Comparison of ENCODE assay signal across 8 mouse cellular contexts in genomic region chr16:17760657-17761056, GRCm38 (mm10). TPM values are rescaled to one million over a fixed set of nuclear protein-coding genes. Genes with fewer than 3 reads are reported as not detected.
DNase-seq lines count a peak whose midpoint lies in the region; ATAC-seq and TF ChIP-seq lines count a peak whose summit lies in the region.

No protein-coding gene starts in this region.

- intact Hi-C loops in left cerebral cortex, adult 2 months (cut with DNase I) = loop anchor here (5.0 kb wide), 1 partner anchor 47 kb away; no protein-coding TSS in a partner anchor

- H3K4me1 ChIP-seq in forebrain, embryonic 12.5 days = peaks cover 30% of the 10 kb centered on the region
- peaks cover 17% of the 10 kb centered on the region for H3K4me1 ChIP-seq in hindbrain, embryonic 14.5 days (replicated peaks; ENCODE audit: control insufficient read depth, insufficient read depth, low read length)
- peaks cover 18 to 25% of the 10 kb centered on the region in 2 experiments for H3K4me1 ChIP-seq in liver, embryonic 14.5 days (replicated peaks; ENCODE audit: control insufficient read depth in 2 of 2, insufficient read depth in 2 of 2, low read length in 1 of 2)
- H3K4me1 ChIP-seq in neural tube, embryonic 11.5 days (ENCODE audit: control insufficient read depth, insufficient read depth, low read length) = peaks cover 7% of the 10 kb centered on the region

- no peak for TF ChIP-seq POLR2A in brain, embryonic 14.5 days (IDR thresholded peaks at IDR 0.05; ENCODE audit: borderline replicate concordance, extremely low read depth, insufficient read depth, insufficient read length, poor library complexity, severe bottlenecking)

- TF ChIP-seq CTCF in left cerebral cortex, adult 2 months (IDR thresholded peaks at IDR 0.05) = peak; percentile 65
- TF ChIP-seq CTCF in brain, embryonic 14.5 days (IDR thresholded peaks at IDR 0.05; ENCODE audit: borderline replicate concordance, extremely low read depth, insufficient read depth, insufficient read length) = peak; percentile 61; the same call in 1 of the 2 replicates
- peak; percentile 95 for TF ChIP-seq CTCF in liver, embryonic 14.5 days (IDR thresholded peaks at IDR 0.05; ENCODE audit: low read depth)

- no peak for TF ChIP-seq EP300 in liver, embryonic 14.5 days (IDR thresholded peaks at IDR 0.05; ENCODE audit: low read depth)

- peaks cover 22% of the 10 kb centered on the region for H3K27me3 ChIP-seq in forebrain, embryonic 12.5 days
- H3K27me3 ChIP-seq in hindbrain, embryonic 14.5 days (ENCODE audit: control insufficient read depth, insufficient read depth, low read length) = 0 out of 2 replicates have a peak, but pooled peaks cover 6% of the 10 kb centered on the region
- H3K27me3 ChIP-seq in liver, embryonic 14.5 days (ENCODE audit: control insufficient read depth, insufficient read depth, low read length) = no peaks in the 10 kb centered on the region
- no peaks in the 10 kb centered on the region for H3K27me3 ChIP-seq in neural tube, embryonic 11.5 days (ENCODE audit: control insufficient read depth, insufficient read depth, low read length)

- peak; percentile 17 to 18 for DNase-seq in left cerebral cortex, adult 2 months (ENCODE audit: extremely low spot score in 1 of 2, low spot score in 2 of 2)
- no peak for DNase-seq in left cerebral cortex, adult 9 months (ENCODE audit: low spot score in 2 of 2)
- DNase-seq in brain, embryonic 14.5 days (ENCODE audit: low read depth) = peak; percentile 44
- peak; percentile 37 for DNase-seq in hindbrain, embryonic 14.5 days (ENCODE audit: low spot score)
- peak in 2 of 3 experiments; percentile 49 to 55 for DNase-seq in liver, embryonic 14.5 days (ENCODE audit: low read depth in 3 of 3, low spot score in 3 of 3)
- peak; percentile 58 for DNase-seq in neural tube, embryonic 11.5 days (ENCODE audit: low spot score)
- no peak for DNase-seq in frontal cortex, postnatal 25 days (ENCODE audit: low spot score in 2 of 2)

- H3K4me3 ChIP-seq in left cerebral cortex, adult 2 months = peak overlapping the region; percentile 76
- H3K4me3 ChIP-seq in forebrain, embryonic 12.5 days (replicated peaks) = peak overlapping the region; percentile 69
- H3K4me3 ChIP-seq in hindbrain, embryonic 14.5 days (replicated peaks; ENCODE audit: low read length) = peak overlapping the region; percentile 56
- peak overlapping the region in 1 of 2 experiments; percentile 54; a peak in 2 of 4 replicates for H3K4me3 ChIP-seq in liver, embryonic 14.5 days (ENCODE audit: insufficient read depth in 1 of 2, low read depth in 2 of 2, low read length in 2 of 2)
- peak overlapping the region; percentile 66; the same call in 1 of the 2 replicates for H3K4me3 ChIP-seq in neural tube, embryonic 11.5 days (ENCODE audit: low read depth, low read length)

- H3K36me3 ChIP-seq in forebrain, embryonic 12.5 days (replicated peaks) = peaks cover 12% of the 10 kb centered on the region
- H3K36me3 ChIP-seq in hindbrain, embryonic 14.5 days (replicated peaks; ENCODE audit: control insufficient read depth, insufficient read depth) = peaks cover 18% of the 10 kb centered on the region
- no peaks in the 10 kb centered on the region for H3K36me3 ChIP-seq in liver, embryonic 14.5 days (replicated peaks; ENCODE audit: control insufficient read depth, insufficient read depth, low read depth)
- no peaks in the 10 kb centered on the region for H3K36me3 ChIP-seq in neural tube, embryonic 11.5 days (ENCODE audit: control insufficient read depth, insufficient read depth, low read length)

- peak overlapping the region; percentile 97 for H3K4me2 ChIP-seq in forebrain, embryonic 12.5 days
- peak overlapping the region; percentile 75 for H3K4me2 ChIP-seq in hindbrain, embryonic 14.5 days (replicated peaks)
- peak overlapping the region; percentile 67 for H3K4me2 ChIP-seq in liver, embryonic 14.5 days (ENCODE audit: low read depth)
- peak overlapping the region; percentile 96; the same call in 1 of the 2 replicates for H3K4me2 ChIP-seq in neural tube, embryonic 11.5 days (ENCODE audit: low read depth)

- H3K9me3 ChIP-seq in forebrain, embryonic 12.5 days = no peaks in the 10 kb centered on the region
- no peaks in the 10 kb centered on the region for H3K9me3 ChIP-seq in hindbrain, embryonic 14.5 days (ENCODE audit: control insufficient read depth, low read length)
- H3K9me3 ChIP-seq in liver, embryonic 14.5 days (ENCODE audit: control insufficient read depth, low read length) = no peaks in the 10 kb centered on the region
- no peaks in the 10 kb centered on the region for H3K9me3 ChIP-seq in neural tube, embryonic 11.5 days (ENCODE audit: control insufficient read depth, low read length)

- 0 out of 2 replicates have a peak overlapping the region, but pooled peaks have one; percentile 90 for H3K9ac ChIP-seq in forebrain, embryonic 12.5 days
- peak overlapping the region; percentile 85; the same call in 1 of the 2 replicates for H3K9ac ChIP-seq in hindbrain, embryonic 14.5 days
- H3K9ac ChIP-seq in liver, embryonic 14.5 days (replicated peaks) = no peak overlapping the region
- H3K9ac ChIP-seq in neural tube, embryonic 11.5 days (ENCODE audit: low read length) = no peak overlapping the region

- H3K27ac ChIP-seq in left cerebral cortex, adult 2 months = no peak overlapping the region
- no peak overlapping the region for H3K27ac ChIP-seq in forebrain, embryonic 12.5 days
- H3K27ac ChIP-seq in hindbrain, embryonic 14.5 days = no peak overlapping the region
- peak overlapping the region; percentile 53 for H3K27ac ChIP-seq in liver, embryonic 14.5 days
- H3K27ac ChIP-seq in neural tube, embryonic 11.5 days (ENCODE audit: low read depth, low read length) = no peak overlapping the region

- ATAC-seq in forebrain, embryonic 12.5 days (ENCODE audit: low FRiP score) = no peak
- ATAC-seq in hindbrain, embryonic 14.5 days (ENCODE audit: low FRiP score) = no peak
- peak; percentile 67 for ATAC-seq in liver, embryonic 14.5 days (ENCODE audit: insufficient read depth)
- no peak for ATAC-seq in neural tube, embryonic 11.5 days (ENCODE audit: insufficient read depth, low FRiP score, low TSS enrichment)

- 40% methylated on average over 8 of the region's 8 CpGs for WGBS in forebrain, embryonic 12.5 days
- 34% methylated on average over 8 of the region's 8 CpGs for WGBS in hindbrain, embryonic 14.5 days
- WGBS in liver, embryonic 14.5 days (ENCODE audit: insufficient replicate concordance) = 21% methylated on average over 8 of the region's 8 CpGs
- WGBS in neural tube, embryonic 11.5 days = 37% methylated on average over 8 of the region's 8 CpGs

RNA-seq across cellular contexts. Expression of gene Klhl22, which starts 1.2 kb away (rescaled TPM):
- 10 to 100 TPM; 84.9 to 86.0 TPM for total RNA-seq in left cerebral cortex, adult 2 months (2021)
- 109 and 116 TPM in 2 replicates for polyA plus RNA-seq in brain, embryonic 14.5 days (2012; rRNA removed)
- 49.7 and 50.4 TPM in 2 replicates for polyA plus RNA-seq in forebrain, embryonic 12.5 days (2016; fragmentation: Nextera tagmentation; extraction: Ambion mirVana)
- 82.1 and 96.0 TPM in 2 replicates for polyA plus RNA-seq in hindbrain, embryonic 14.5 days (2014; fragmentation: Nextera tagmentation; extraction: Ambion mirVana)
- 13.1 and 14.0 TPM in 2 replicates for polyA plus RNA-seq in liver, embryonic 14.5 days (2012; rRNA removed)
- polyA plus RNA-seq in liver, embryonic 14.5 days (2014; fragmentation: Nextera tagmentation; extraction: Ambion mirVana) = 10.8 and 11.6 TPM in 2 replicates
- 62.1 and 62.4 TPM in 2 replicates for polyA plus RNA-seq in neural tube, embryonic 11.5 days (2014; fragmentation: Nextera tagmentation; extraction: Ambion mirVana)

RNA-seq across cellular contexts. Expression of gene Med15, which starts 28.0 kb away (rescaled TPM):
- 10 to 100 TPM; 76.9 to 83.4 TPM for total RNA-seq in left cerebral cortex, adult 2 months (2021)
- 65.0 and 87.3 TPM in 2 replicates for polyA plus RNA-seq in brain, embryonic 14.5 days (2012; rRNA removed)
- 45.1 and 46.7 TPM in 2 replicates for polyA plus RNA-seq in forebrain, embryonic 12.5 days (2016; fragmentation: Nextera tagmentation; extraction: Ambion mirVana)
- polyA plus RNA-seq in hindbrain, embryonic 14.5 days (2014; fragmentation: Nextera tagmentation; extraction: Ambion mirVana) = 38.2 and 42.0 TPM in 2 replicates
- polyA plus RNA-seq in liver, embryonic 14.5 days (2012; rRNA removed) = 18.0 and 20.6 TPM in 2 replicates
- polyA plus RNA-seq in liver, embryonic 14.5 days (2014; fragmentation: Nextera tagmentation; extraction: Ambion mirVana) = 11.4 and 14.8 TPM in 2 replicates
- polyA plus RNA-seq in neural tube, embryonic 11.5 days (2014; fragmentation: Nextera tagmentation; extraction: Ambion mirVana) = 40.2 and 40.4 TPM in 2 replicates

RNA-seq across cellular contexts. Expression of gene Scarf2, which starts 36.4 kb away (rescaled TPM):
- total RNA-seq in left cerebral cortex, adult 2 months (2021) = 1 to 10 TPM; 2.8 to 5.9 TPM
- 11.8 and 15.5 TPM in 2 replicates for polyA plus RNA-seq in brain, embryonic 14.5 days (2012; rRNA removed)
- polyA plus RNA-seq in forebrain, embryonic 12.5 days (2016; fragmentation: Nextera tagmentation; extraction: Ambion mirVana) = 5.3 and 7.3 TPM in 2 replicates
- polyA plus RNA-seq in hindbrain, embryonic 14.5 days (2014; fragmentation: Nextera tagmentation; extraction: Ambion mirVana) = 2.9 and 3.4 TPM in 2 replicates
- 3.4 and 4.3 TPM in 2 replicates for polyA plus RNA-seq in liver, embryonic 14.5 days (2012; rRNA removed)
- polyA plus RNA-seq in liver, embryonic 14.5 days (2014; fragmentation: Nextera tagmentation; extraction: Ambion mirVana) = 0.51 and 1.0 TPM in 2 replicates
- polyA plus RNA-seq in neural tube, embryonic 11.5 days (2014; fragmentation: Nextera tagmentation; extraction: Ambion mirVana) = 9.5 and 13.1 TPM in 2 replicates

Comparison
In these comparisons a context has a peak if more than half of its experiments do, and no peak if none do; other contexts are left out.
1. DNase-seq: peak in left cerebral cortex, adult 2 months (2 of 2), brain, embryonic 14.5 days (single experiment), hindbrain, embryonic 14.5 days (single experiment), liver, embryonic 14.5 days (2 of 3) and neural tube, embryonic 11.5 days (single experiment); none in left cerebral cortex, adult 9 months (0 of 2) and frontal cortex, postnatal 25 days (0 of 2).
2. H3K9ac ChIP-seq: peak in forebrain, embryonic 12.5 days (single experiment) and hindbrain, embryonic 14.5 days (single experiment); none in liver, embryonic 14.5 days (single experiment) and neural tube, embryonic 11.5 days (single experiment).
3. Peak in every context shown above with its lines, with median percentiles within 50 percentile points of each other: CTCF ChIP-seq and H3K4me2 ChIP-seq.